ENCODE assay signal across 9 mouse cellular contexts in genomic region chr5:66654220-66654619, GRCm38 (mm10). TPM values are rescaled to one million over a fixed set of nuclear protein-coding genes. Genes with fewer than 3 reads are reported as not detected.
DNase-seq lines count a peak whose midpoint lies in the region; ATAC-seq lines count a peak whose summit lies in the region.
"Had no signal": no experiment of that assay in that cellular context is flagged by ENCODE, and none has a peak within 500 bp of the region (broad histone marks: within the 10 kb centered on the region; RNA-seq: fewer than 3 reads in every experiment).

No protein-coding gene starts in this region.

- H3K27ac ChIP-seq in heart, embryonic 15.5 days = peak overlapping the region; percentile 57
- H3K27ac ChIP-seq: neural tube, embryonic 12.5 days had no signal

- H3K36me3 ChIP-seq in heart, embryonic 15.5 days = no peaks in the 10 kb centered on the region
- H3K36me3 ChIP-seq: neural tube, embryonic 12.5 days had no signal

- H3K27me3 ChIP-seq in heart, embryonic 15.5 days = no peaks in the 10 kb centered on the region
- H3K27me3 ChIP-seq: neural tube, embryonic 12.5 days had no signal

- no peak overlapping the region for H3K4me3 ChIP-seq in heart, embryonic 15.5 days
- H3K4me3 ChIP-seq: neural tube, embryonic 12.5 days had no signal

- H3K9me3 ChIP-seq in heart, embryonic 15.5 days (replicated peaks) = no peaks in the 10 kb centered on the region
- H3K9me3 ChIP-seq: neural tube, embryonic 12.5 days had no signal

- WGBS in heart, embryonic 15.5 days = 6% methylated on average over 5 of the region's 5 CpGs

- no peak overlapping the region for H3K9ac ChIP-seq in heart, embryonic 15.5 days
- H3K9ac ChIP-seq: neural tube, embryonic 12.5 days had no signal

- DNase-seq in gastrocnemius, adult 18-20 months (ENCODE audit: low spot score) = peak; percentile 45
- DNase-seq in gastrocnemius, adult 8-10 months (ENCODE audit: low spot score in 2 of 2) = no peak
- peak; percentile 65 for DNase-seq in adrenal gland, postnatal 14 days
- peak; percentile 57 to 68 for DNase-seq in kidney, postnatal 4 days
- DNase-seq in thymus, adult 18-20 months = no peak
- no peak for DNase-seq in left cerebral cortex, adult 18-20 months (ENCODE audit: low spot score in 2 of 2)

- peak; percentile 74 for ATAC-seq in heart, embryonic 15.5 days (replicated peaks; ENCODE audit: insufficient number of reproducible peaks, insufficient read depth, low FRiP score, low read depth)
- no peak for ATAC-seq in megakaryocyte, adult 5-6 weeks (ENCODE audit: poor library complexity, severe bottlenecking)

- peaks cover 7% of the 10 kb centered on the region for H3K4me1 ChIP-seq in heart, embryonic 15.5 days (replicated peaks)
- H3K4me1 ChIP-seq: neural tube, embryonic 12.5 days had no signal

- no peak overlapping the region for H3K4me2 ChIP-seq in heart, embryonic 15.5 days
- H3K4me2 ChIP-seq: neural tube, embryonic 12.5 days had no signal

RNA-seq across cellular contexts. Expression of gene Uchl1, which starts 21.7 kb away (rescaled TPM):
- total RNA-seq in gastrocnemius, adult 18-20 months (2021) = 1 to 10 TPM; 2.4 to 8.8 TPM
- total RNA-seq in gastrocnemius, adult 8-10 months (2022) = 1 to 10 TPM; 4.5 to 9.3 (median 5.2) TPM
- 72.4 and 110 TPM in 2 replicates for total RNA-seq in adrenal gland, postnatal 14 days (2021)
- 91.4 and 116 TPM in 2 replicates for polyA plus RNA-seq in heart, embryonic 15.5 days (2015; fragmentation: Nextera tagmentation; extraction: Ambion mirVana)
- not detected in 2 replicates for total RNA-seq in megakaryocyte, adult 5-6 weeks (2015)
- total RNA-seq in megakaryocyte, adult 5-6 weeks (2017) = 0.73 TPM in 1 of 2 replicates, not detected in the other
- 100 to 1,000 TPM; 871 to 967 TPM for total RNA-seq in left cerebral cortex, adult 18-20 months (2021)

RNA-seq across cellular contexts. Expression of gene Apbb2, which starts 35.6 kb away (rescaled TPM):
- 10 to 100 TPM; 37.4 to 40.4 TPM for total RNA-seq in gastrocnemius, adult 18-20 months (2021)
- 10 to 100 TPM; 29.3 to 55.9 (median 38.8) TPM for total RNA-seq in gastrocnemius, adult 8-10 months (2022)
- 54.6 and 59.9 TPM in 2 replicates for total RNA-seq in adrenal gland, postnatal 14 days (2021)
- polyA plus RNA-seq in heart, embryonic 15.5 days (2015; fragmentation: Nextera tagmentation; extraction: Ambion mirVana) = 32.6 and 35.5 TPM in 2 replicates
- total RNA-seq in megakaryocyte, adult 5-6 weeks (2015) = 0.52 and 0.78 TPM in 2 replicates
- 0.51 and 1.9 TPM in 2 replicates for total RNA-seq in megakaryocyte, adult 5-6 weeks (2017)
- total RNA-seq in left cerebral cortex, adult 18-20 months (2021) = 10 to 100 TPM; 58.6 to 65.9 TPM

Comparison
In these comparisons a context has a peak if more than half of its experiments do, and no peak if none do; other contexts are left out.
1. DNase-seq: peak in gastrocnemius, adult 18-20 months (single experiment), adrenal gland, postnatal 14 days (single experiment) and kidney, postnatal 4 days (2 of 2); none in gastrocnemius, adult 8-10 months (0 of 2), thymus, adult 18-20 months (0 of 2) and left cerebral cortex, adult 18-20 months (0 of 2).
2. RNA of gene Apbb2, which starts 35.6 kb away (total RNA-seq): 58.6 to 65.9 TPM in left cerebral cortex, adult 18-20 months, 54.6 to 59.9 TPM in adrenal gland, postnatal 14 days, 37.4 to 40.4 TPM in gastrocnemius, adult 18-20 months and 29.3 to 55.9 TPM in gastrocnemius, adult 8-10 months; 0.51 to 1.9 TPM in megakaryocyte, adult 5-6 weeks; every median in the first group is over 10 times any median in the second.